Mouse (Mus musculus): ENCODE data around the gene Hacl1. TPM values are rescaled to one million over a fixed set of nuclear protein-coding genes. Genes with fewer than 3 reads are reported as not detected.

Hacl1 gene
- 1 to 10 TPM; 7.3 to 8.1 TPM for total RNA-seq (2021)
- long read RNA-seq, experiment 1, transcript Hacl1-201 (17 exons, 2,644 nt) = major isoform, 5 of 6 reads
- long read RNA-seq, experiment 1, partial matches to known transcripts = 0 of 6 reads
- long read RNA-seq, experiment 1, other reads (novel, unspliced or antisense) = 1 of 6 reads
- long read RNA-seq, experiment 2, transcript Hacl1-201 (17 exons, 2,644 nt) = major isoform, 9 of 10 reads
- long read RNA-seq, experiment 2, partial matches to known transcripts = 1 of 10 reads
- long read RNA-seq, experiment 2, other reads (novel, unspliced or antisense) = 0 of 10 reads

GRCm38 (mm10) chr14:31640890-31641505 is at the start of gene Hacl1, which contains the start of gene Btd:
Gene Hacl1, minus strand, starts transcription at chr14:31641286.
Gene Btd, plus strand, starts transcription at chr14:31641028.
- intact Hi-C loops (cut with DNase I; ENCODE audit: low total_unique reads) = no loop called here
- peak; percentile 83 for DNase-seq

- DNase-seq = no peak
- intact Hi-C loops (cut with DNase I; ENCODE audit: low total_unique reads) = no loop called here
Measured at GRCm38 (mm10) chr14:31686231-31686630, 45.1 kb upstream of the Hacl1 start.

- DNase-seq = no peak
- intact Hi-C loops (cut with DNase I; ENCODE audit: low total_unique reads) = no loop called here
Measured at GRCm38 (mm10) chr14:31685680-31686079, 44.6 kb upstream of the Hacl1 start.

GRCm38 (mm10) chr14:31684343-31685040 is 43.4 kb upstream of the Hacl1 start:
- intact Hi-C loops (cut with DNase I; ENCODE audit: low total_unique reads) = no loop called here
- no peak for DNase-seq

- intact Hi-C loops (cut with DNase I; ENCODE audit: low total_unique reads) = no loop called here
- DNase-seq = no peak
Measured at GRCm38 (mm10) chr14:31683610-31684009, 42.5 kb upstream of the Hacl1 start.

GRCm38 (mm10) chr14:31681931-31682555 is 41.0 kb upstream of the Hacl1 start:
- intact Hi-C loops (cut with DNase I; ENCODE audit: low total_unique reads) = no loop called here
- DNase-seq = no peak

- intact Hi-C loops (cut with DNase I; ENCODE audit: low total_unique reads) = no loop called here
Measured at GRCm38 (mm10) chr14:31681291-31681690, 40.2 kb upstream of the Hacl1 start.

GRCm38 (mm10) chr14:31680656-31681055 is 39.6 kb upstream of the Hacl1 start:
- no peak for DNase-seq
- intact Hi-C loops (cut with DNase I; ENCODE audit: low total_unique reads) = no loop called here

More at GRCm38 (mm10) chr14:31681291-31681690, 40.2 kb upstream of the Hacl1 start:
- DNase-seq = no peak

- DNase-seq = no peak
- intact Hi-C loops (cut with DNase I; ENCODE audit: low total_unique reads) = no loop called here
Measured at GRCm38 (mm10) chr14:31671635-31672320, 30.7 kb upstream of the Hacl1 start.

- peak; percentile 59 for DNase-seq
- intact Hi-C loops (cut with DNase I; ENCODE audit: low total_unique reads) = no loop called here
Measured at GRCm38 (mm10) chr14:31669642-31670490, 28.8 kb upstream of the Hacl1 start.

- DNase-seq = peak; percentile 84
- intact Hi-C loops (cut with DNase I; ENCODE audit: low total_unique reads) = no loop called here
Measured at GRCm38 (mm10) chr14:31669161-31669611, 28.1 kb upstream of the Hacl1 start.

- DNase-seq = no peak
- intact Hi-C loops (cut with DNase I; ENCODE audit: low total_unique reads) = no loop called here
Measured at GRCm38 (mm10) chr14:31668326-31668725, 27.2 kb upstream of the Hacl1 start.

GRCm38 (mm10) chr14:31667741-31668140 is 26.7 kb upstream of the Hacl1 start:
- intact Hi-C loops (cut with DNase I; ENCODE audit: low total_unique reads) = no loop called here
- no peak for DNase-seq

GRCm38 (mm10) chr14:31666931-31667705 is 26.0 kb upstream of the Hacl1 start:
- no peak for DNase-seq
- intact Hi-C loops (cut with DNase I; ENCODE audit: low total_unique reads) = no loop called here

- no peak for DNase-seq
- intact Hi-C loops (cut with DNase I; ENCODE audit: low total_unique reads) = no loop called here
Measured at GRCm38 (mm10) chr14:31665566-31665940, 24.5 kb upstream of the Hacl1 start.

GRCm38 (mm10) chr14:31664903-31665565 is 23.9 kb upstream of the Hacl1 start:
- intact Hi-C loops (cut with DNase I; ENCODE audit: low total_unique reads) = no loop called here
- no peak for DNase-seq

- DNase-seq = no peak
- intact Hi-C loops (cut with DNase I; ENCODE audit: low total_unique reads) = no loop called here
Measured at GRCm38 (mm10) chr14:31664100-31664902, 23.2 kb upstream of the Hacl1 start.
